Mouse (Mus musculus) testis, adult 2 months (tissue): Measurements from ENCODE around the gene Gatm.

Source experiments
- CTCF ChIP-seq: fragments of 200-500 bp; IDR thresholded peaks from 2 replicates; pipeline ENCODE4 v1.5.1; 2012; ENCODE audit warnings: low read depth, mild to moderate bottlenecking, inconsistent platforms, low read length, moderate library complexity; ENCODE audit not compliant: control insufficient read depth, insufficient read depth, insufficient replicate concordance
- POLR2A ChIP-seq: fragments of 200-500 bp; IDR thresholded peaks from 2 replicates; pipeline ENCODE4 v1.6.1; 2012; ENCODE audit warnings: low read depth, mild to moderate bottlenecking, inconsistent platforms, low read length, moderate library complexity; ENCODE audit not compliant: control insufficient read depth

GRCm38 (mm10) chr2:122636686-122637085 lies 25.6 kb upstream of the Gatm start, which contains the start of gene AA467197:
- TF ChIP-seq CTCF (no peak), POLR2A (no peak)
